Mouse (Mus musculus) left cerebral cortex, adult 11 months (tissue): ENCODE measurements at regions not wholly inside any gene's neighbourhood (a gene's known extent, or its start where the extent isn't known, plus 50 kb on each side); places are given as distances from the start of the nearest gene placed in this dataset.
A peak's percentile ranks its signal among the peaks of the same experiment; 100 is the strongest.

Source experiments
- DNase-seq: peaks from one replicate; pipeline ENCODE4 v3.0.0; 2022; ENCODE audit warnings: low spot score

DNA sequence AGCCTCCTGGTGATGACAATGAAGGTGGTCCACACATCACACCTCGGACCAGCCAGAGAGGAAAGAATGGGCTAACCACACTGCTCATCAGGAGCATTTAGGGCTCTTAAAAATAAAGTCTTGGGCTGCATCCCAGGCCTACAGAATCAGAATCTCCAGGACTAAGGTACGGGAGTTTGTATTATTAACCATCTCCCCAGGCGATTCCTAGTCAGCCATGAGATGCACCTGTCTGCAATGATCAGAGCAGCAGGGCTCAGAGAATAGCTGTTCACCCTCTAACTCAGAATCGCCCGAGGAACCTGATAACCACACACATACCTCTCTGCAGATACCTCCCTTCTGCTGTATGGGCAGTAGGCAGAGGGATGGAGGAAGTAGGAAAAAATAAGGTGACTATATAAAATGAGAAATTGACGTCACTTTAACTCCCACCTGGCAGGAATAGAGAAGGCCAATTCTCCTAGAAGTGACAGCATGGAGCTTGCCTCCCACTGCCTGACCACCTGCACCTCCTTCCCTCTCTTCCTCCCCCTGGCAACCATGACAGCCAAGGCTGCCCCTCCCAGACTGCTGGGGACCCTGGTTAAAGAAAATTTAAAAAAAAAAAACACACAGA, 401.5 kb upstream of the Rps6ka3 start:
- DNase-seq: no peak

DNA sequence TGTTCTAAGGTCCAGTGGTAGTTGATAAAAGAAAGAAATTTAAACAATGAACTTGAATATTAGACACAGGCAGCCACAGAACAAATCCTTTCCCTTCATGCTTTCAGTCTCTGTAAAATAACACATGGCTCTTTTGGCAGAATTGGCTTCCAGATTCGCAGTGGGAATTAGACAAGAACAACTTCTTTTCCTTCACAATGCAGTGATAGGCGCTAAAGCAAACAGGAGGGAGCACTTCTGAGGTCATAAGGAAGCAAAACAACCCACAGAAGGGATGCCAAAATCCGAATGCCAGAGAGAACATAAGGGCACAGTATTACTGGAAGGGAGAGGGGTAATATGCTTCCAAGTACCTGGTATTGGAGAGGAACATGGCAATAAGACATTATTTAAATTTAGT, 396.3 kb upstream of the Rps6ka3 start:
- DNase-seq: no peak

DNA sequence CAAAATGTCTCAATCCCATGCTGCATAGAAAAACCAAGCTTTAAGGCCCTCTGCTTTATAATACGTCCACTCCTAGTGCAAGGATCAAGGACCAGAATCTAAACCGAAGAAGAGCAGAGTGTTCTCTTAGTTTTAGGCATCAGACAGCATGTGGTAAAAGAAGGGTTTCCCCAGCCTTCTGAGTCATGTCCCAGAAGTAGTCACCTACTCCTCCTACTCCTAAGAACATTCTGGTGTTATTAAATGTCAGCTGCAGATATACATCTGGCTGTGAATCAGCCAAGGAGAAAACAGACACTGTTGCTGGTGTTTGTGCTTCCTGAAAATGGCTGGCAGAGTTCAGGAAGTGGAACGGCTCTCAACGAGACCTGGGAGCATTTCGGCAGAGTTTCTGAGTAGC, 372.6 kb upstream of the Rps6ka3 start:
- no peak for DNase-seq

DNA sequence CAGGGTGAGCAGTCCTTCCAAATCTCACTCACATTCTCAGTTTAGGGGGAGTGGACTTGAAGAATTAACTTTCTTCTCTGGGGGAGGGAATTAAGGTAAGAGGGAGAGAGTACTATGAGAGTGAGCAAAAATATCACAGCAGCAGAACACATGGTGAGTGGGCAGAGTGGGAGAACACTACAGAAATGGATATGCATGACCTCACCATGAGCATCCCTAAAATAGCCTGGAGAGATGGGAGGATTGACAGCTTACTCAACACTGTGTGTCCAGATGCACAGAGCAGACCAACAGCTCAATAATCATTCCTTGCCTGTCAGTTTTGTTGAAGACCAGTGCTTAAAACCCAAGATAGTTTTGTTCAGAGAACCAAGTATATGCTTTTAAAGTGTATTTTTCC, 357.8 kb upstream of the Rps6ka3 start:
- DNase-seq: peak; percentile 55
